Mouse (Mus musculus) small intestine, adult 2 months (tissue): Measurements from ENCODE around the gene Fam120a.

Experiments used
- CTCF ChIP-seq: fragments of 200-500 bp; IDR thresholded peaks from 2 replicates; pipeline ENCODE4 v1.5.1; 2012; ENCODE audit warnings: low read depth, mild to moderate bottlenecking, control low read depth, inconsistent platforms, low read length, moderate library complexity, mixed read lengths; ENCODE audit not compliant: insufficient replicate concordance, insufficient read length; ENCODE audit errors: extremely low read depth
- POLR2A ChIP-seq: fragments of 200-500 bp; IDR thresholded peaks from 2 replicates; pipeline ENCODE4 v1.6.1; 2012; ENCODE audit warnings: low read depth, mild to moderate bottlenecking, control low read depth, inconsistent platforms, low read length, moderate library complexity

DNA sequence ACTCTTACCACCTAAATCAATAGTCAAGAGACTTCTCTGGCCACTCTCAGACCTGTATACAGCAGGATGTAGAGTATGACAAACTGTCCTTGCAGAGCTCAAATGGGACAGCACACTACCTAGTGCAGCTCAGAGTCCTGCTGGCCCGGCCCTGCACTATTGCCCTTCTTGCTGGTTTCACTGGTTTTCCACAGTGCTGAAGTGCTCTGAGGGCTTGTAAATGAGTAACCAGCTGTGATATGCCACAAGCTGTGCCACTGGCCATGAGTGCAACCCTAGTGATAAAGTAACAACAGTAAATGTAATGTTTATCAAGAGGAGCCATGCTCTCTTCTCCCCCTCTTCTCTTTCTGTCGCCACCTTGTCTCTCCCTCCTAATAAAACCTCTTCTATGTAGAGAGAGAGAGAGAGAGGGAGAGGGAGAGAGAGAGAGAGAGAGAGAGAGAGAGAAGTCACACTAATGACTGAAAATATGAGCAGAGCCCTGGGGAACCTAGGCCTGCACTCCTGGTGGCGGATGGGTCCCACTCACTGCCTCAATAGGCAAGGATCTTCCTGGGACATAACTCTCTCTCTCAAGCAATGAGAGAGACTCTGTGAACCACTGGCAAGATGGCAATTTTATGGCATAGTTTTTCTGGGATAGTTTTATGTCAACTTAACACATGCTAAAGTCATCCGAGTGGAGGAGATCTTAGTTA is 77.4 kb downstream of the Fam120a start:
- TF ChIP-seq CTCF, result no peak
- TF ChIP-seq POLR2A, result no peak
